Mouse (Mus musculus): Measurements from ENCODE around the gene Zfp987. TPM values are rescaled to one million over a fixed set of nuclear protein-coding genes. Genes with fewer than 3 reads are reported as not detected.
"Not testable (repeated sequence)": the region's sequence is repeated elsewhere in the genome, so short reads cannot be mapped to it uniquely, and the experiment has no call there.

Gene Zfp987
- polyA plus RNA-seq, 1 experiment from 2014 or later: 0.55 TPM

DNA sequence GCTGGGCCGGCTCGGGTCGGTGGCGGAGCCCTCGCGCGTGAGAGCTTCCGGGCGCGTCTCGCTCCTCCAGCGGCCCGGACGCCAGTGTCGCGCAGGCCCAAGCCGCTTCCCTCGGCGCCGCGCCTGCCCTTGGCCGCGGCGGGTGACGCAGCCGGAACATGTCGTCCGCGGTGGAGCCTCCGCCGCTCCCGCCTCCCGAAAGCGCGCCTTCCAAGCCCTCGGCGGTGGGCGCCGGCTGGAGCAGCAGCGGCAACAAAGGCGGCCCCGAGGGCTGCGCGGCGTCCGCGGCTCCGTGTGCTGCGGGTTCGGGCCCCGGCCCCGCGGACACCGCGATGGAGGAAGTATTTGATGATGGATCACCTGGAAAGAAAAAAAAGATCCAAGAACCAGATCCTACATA, 29.5 kb upstream of the Zfp987 start:
- Histone ChIP-seq H3K4me3 (replicated peaks) (peak overlapping the region; percentile 23), H3K4me2 (replicated peaks) (peak overlapping the region; percentile 59)
- not testable (repeated sequence) for H3K27me3 ChIP-seq (replicated peaks); H3K36me3 ChIP-seq; H3K4me1 ChIP-seq (replicated peaks); H3K9me3 ChIP-seq; ATAC-seq; H3K27ac ChIP-seq; H3K9ac ChIP-seq
- 15% methylated on average over 55 of the region's 55 CpGs for WGBS

DNA sequence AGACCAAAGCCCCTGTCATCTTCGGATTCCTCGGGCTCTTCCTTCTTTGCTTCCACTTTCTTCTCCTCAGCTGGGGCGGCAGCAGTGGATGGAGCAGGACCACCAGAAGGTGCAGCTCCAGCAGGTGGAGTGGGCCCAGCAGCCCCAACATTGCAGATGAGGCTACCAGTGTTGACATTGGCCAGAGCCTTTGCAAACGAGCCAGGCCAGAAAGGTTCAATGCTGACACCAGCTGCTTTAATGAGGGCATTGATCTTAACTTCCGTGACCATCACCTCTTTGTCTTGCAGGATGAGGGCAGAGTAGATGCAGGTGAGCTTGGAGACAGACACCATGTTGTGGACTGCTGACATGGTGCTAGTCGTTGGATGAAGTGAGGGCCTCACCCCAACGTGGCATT, 23.8 kb upstream of the Zfp987 start:
- not testable (repeated sequence) for ATAC-seq; H3K4me2 ChIP-seq (replicated peaks); H3K36me3 ChIP-seq; H3K4me3 ChIP-seq (replicated peaks); H3K27ac ChIP-seq; H3K9me3 ChIP-seq; H3K27me3 ChIP-seq (replicated peaks); H3K4me1 ChIP-seq (replicated peaks); H3K9ac ChIP-seq
- 79% methylated on average over 7 of the region's 7 CpGs for WGBS

DNA sequence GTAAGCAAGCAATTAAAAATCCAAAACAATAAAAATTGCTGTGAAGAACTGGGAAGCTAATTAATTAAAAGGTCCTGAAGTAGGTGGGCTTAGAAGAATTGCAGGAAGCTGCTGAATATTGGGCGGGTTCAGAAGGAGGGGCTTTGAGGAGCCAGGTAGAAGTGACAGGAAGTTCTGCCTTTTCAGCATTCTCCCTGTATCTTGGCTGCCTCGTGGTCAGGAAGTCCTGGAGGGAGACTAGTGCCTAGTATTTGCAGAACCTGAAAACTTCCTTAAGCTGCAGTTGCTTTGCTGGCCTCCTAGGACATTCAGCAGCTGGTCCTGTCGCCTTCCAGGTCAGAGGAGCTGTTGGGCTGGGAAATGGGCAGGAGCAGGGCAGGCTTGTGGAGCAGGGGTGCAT, 4.3 kb downstream of the Zfp987 start:
- H3K36me3 ChIP-seq: not testable (repeated sequence)

DNA sequence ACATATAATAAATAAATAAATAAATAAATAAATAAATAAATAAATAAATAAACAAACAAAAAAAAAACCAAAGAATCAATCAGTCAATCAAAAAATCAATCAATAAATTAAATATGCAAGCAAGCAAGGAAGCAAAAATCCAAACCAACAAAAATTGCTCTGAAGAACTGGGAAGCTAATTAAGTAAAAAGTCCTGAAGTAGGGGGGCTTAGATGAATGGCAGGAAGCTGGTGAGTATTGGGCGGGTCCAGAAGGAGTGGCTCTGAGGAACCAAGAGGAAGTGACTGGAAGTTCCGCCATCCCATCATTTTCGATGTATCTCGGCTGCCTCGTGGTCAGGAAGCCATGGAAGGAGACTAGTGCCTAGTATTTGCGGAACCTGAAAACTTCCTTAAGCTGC, 59.4 kb downstream of the Zfp987 start, which contains the start of gene Zfp600:
Gene Zfp600 (plus strand): TSS at position 301 of the 400 bp plus-strand sequence.
- WGBS: no CpG with 5 or more reads among the region's 6 CpGs
- H3K36me3 ChIP-seq; ATAC-seq; H3K4me1 ChIP-seq (replicated peaks); H3K4me2 ChIP-seq (replicated peaks); H3K9ac ChIP-seq; H3K9me3 ChIP-seq; H3K27ac ChIP-seq; H3K4me3 ChIP-seq (replicated peaks); H3K27me3 ChIP-seq (replicated peaks): not testable (repeated sequence)

More for the DNA sequence above, 4.3 kb downstream of the Zfp987 start:
- not testable (repeated sequence) for H3K4me2 ChIP-seq (replicated peaks); H3K27me3 ChIP-seq (replicated peaks); H3K9me3 ChIP-seq; H3K4me3 ChIP-seq (replicated peaks); H3K27ac ChIP-seq; ATAC-seq; H3K9ac ChIP-seq; H3K4me1 ChIP-seq (replicated peaks)
- 46% methylated on average over 3 of the region's 3 CpGs for WGBS

DNA sequence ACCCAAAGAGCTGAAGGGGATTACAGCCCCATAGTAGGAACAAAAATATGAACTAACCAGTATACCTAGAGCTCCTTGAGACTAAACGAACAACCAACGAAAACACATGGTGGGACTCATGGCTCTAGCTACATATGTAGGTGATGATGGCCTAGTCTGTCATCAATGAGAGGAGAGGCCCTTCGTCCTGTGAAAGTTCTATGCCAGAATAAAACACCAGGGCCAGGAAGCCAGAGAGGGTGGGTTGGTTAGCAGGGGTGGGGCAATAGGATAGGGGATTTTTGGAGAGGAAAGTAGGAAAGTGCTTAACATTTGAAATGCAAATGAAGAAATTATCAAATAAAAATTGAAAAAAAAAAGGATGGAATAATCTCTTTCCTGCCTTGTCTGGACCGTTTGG, 65.8 kb downstream of the Zfp987 start:
- not testable (repeated sequence) for H3K9me3 ChIP-seq; H3K9ac ChIP-seq; H3K4me2 ChIP-seq (replicated peaks); ATAC-seq; H3K36me3 ChIP-seq; H3K27ac ChIP-seq; H3K4me3 ChIP-seq (replicated peaks); H3K27me3 ChIP-seq (replicated peaks); H3K4me1 ChIP-seq (replicated peaks)
- 66% methylated on average over 4 of the region's 4 CpGs for WGBS

DNA sequence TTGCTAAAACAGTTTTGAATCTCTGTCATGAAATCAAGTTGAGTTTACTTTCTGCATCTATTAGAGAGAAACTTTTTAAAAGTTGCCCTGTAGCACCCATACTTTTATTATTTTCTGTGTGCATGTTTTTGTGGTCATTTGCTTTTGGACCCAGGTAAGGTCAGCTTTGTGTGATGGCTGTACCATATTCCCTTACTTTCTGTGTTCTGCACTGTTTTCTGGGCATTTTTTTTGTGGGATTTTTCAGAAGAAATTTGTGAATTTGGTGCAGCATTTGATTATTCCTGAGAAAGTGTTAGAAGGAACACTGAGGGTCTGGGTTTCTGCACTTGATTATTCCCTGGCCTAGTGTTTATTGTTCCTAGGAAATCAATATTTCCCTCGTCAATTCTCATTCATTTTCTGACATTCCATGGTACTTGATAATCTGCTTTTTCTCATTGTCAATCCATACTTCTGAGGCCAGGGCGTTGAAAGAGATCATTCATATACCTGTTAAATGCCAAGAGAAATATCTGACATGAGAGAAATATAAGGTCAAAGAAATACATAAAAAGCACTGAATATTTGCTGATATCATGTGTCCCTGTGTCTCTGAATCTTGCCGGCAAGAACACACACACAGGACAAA, 70.2 kb downstream of the Zfp987 start:
- H3K9ac ChIP-seq; H3K27me3 ChIP-seq (replicated peaks); H3K9me3 ChIP-seq; H3K36me3 ChIP-seq; H3K4me1 ChIP-seq (replicated peaks); H3K27ac ChIP-seq; H3K4me3 ChIP-seq (replicated peaks); H3K4me2 ChIP-seq (replicated peaks): not testable (repeated sequence)
- ATAC-seq: 0 out of 2 replicates have a peak, but pooled peaks have one; percentile 28
- WGBS: 78% methylated on average over 3 of the region's 3 CpGs

DNA sequence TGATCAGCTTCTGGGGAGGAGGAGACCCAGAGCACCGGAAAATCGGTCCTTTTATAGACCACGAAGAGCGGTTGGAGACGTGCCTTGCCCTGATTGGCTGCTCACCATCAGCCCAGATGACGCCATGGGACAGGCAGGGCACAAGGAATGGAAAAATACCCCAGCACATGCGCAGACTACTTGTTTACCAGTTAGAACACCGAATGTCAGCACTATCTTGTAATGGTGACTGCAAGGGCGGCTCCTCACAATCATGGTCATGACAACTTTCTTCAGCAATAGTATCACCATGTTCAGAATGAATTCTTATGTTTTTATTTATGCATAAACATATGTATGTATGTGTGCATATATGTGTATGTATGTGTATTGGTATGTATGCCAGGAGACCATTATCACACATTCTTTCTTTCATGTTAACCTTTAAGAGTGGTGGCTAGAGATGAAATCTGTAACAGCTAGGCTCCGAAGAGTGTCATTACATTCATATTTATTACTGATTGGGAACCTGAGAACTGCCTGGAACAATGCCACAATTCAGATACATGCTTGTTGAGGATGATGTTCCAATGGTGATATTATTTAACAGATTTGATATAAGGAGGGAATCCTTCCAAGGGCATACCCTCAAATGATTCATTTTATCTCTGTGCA, 70.9 kb downstream of the Zfp987 start:
- H3K9ac ChIP-seq; H3K27ac ChIP-seq; H3K4me2 ChIP-seq (replicated peaks); H3K4me1 ChIP-seq (replicated peaks); H3K9me3 ChIP-seq; H3K27me3 ChIP-seq (replicated peaks); H3K4me3 ChIP-seq (replicated peaks); H3K36me3 ChIP-seq: not testable (repeated sequence)
- ATAC-seq: peak; percentile 53
- WGBS: 82% methylated on average over 10 of the region's 10 CpGs

DNA sequence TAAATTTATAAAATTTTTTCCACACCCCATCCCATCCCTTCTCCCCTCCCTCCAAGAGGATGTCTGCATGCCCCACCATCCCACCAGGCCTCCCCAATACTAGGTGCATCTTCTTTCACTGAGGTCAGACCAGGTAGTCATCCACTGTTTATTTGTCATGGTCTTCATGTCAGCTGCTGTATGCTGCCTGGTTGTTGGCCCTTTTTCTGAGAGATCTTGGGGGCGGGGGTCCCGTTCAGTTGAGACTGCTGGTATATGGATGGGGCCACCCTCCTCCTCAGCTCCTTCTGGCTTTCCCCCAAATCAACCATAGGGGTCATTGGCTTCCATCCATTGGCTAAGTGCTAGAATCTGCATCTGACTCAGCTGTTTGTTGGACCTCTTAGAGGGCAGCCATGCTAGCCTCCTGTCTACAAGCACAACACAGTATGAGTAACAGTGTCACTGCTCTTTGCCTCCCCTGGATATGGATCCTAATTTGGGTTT, 71.7 kb downstream of the Zfp987 start:
- H3K4me1 ChIP-seq (replicated peaks); H3K36me3 ChIP-seq; H3K27ac ChIP-seq; H3K27me3 ChIP-seq (replicated peaks); H3K4me2 ChIP-seq (replicated peaks); H3K4me3 ChIP-seq (replicated peaks); H3K9me3 ChIP-seq; H3K9ac ChIP-seq: not testable (repeated sequence)
- no CpG with 5 or more reads among the region's 2 CpGs for WGBS
- ATAC-seq: peak; percentile 63

DNA sequence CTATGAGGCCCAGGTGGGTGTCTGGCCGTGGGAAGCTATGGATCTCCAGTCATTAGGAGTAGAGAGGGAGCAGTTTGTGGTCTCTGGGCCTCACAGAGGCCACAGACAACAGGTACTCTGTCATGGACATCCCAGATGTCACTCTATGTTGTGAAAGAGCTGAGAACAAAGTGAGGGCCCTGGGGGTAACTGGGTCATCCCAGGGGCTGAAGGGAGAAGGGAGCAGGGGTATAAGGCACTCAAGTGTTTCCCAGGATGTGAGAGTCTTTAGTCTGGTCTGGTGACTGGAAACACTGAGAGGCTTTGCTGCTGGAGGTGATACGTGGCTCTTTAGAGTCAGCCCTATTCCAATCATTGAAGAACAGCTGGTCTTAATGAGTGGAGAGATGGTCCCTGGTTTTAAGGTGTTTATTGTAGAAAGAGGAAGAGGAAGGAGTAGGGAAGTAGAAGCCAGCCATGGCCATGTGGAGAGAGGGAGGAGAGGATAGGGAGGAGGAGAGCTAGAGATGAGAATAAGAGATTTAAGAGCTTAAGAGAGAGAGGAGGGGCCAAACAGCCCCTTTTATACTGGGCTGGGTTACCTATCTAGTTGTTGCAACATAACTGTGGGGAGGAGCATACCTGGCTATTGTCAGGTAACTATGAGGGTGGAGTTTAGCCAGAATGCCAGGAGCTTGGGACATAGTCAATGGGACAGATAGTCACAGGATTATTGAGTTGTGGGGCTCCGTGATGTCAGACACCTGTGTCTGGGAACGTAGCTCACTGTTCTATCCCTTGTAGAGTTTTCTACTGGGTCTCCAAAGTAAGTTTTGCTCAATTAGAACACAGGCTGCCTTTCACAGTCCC, 76.5 kb downstream of the Zfp987 start:
- H3K9me3 ChIP-seq: not testable (repeated sequence)
- WGBS: 62% methylated on average over 4 of the region's 4 CpGs

More for the DNA sequence above, 76.5 kb downstream of the Zfp987 start:
- not testable (repeated sequence) for H3K4me3 ChIP-seq (replicated peaks); H3K36me3 ChIP-seq; H3K4me1 ChIP-seq (replicated peaks); H3K27ac ChIP-seq; H3K27me3 ChIP-seq (replicated peaks); H3K4me2 ChIP-seq (replicated peaks); H3K9ac ChIP-seq
- ATAC-seq: peak; percentile 65

Other genes starting within 250 kb of the Zfp987 start
- gene Zfp986, start 228.5 kb upstream of the Zfp987 start, polyA plus RNA-seq (2015; fragmentation: Nextera tagmentation; extraction: Ambion mirVana): not detected in 2 replicates
- gene Zfp600, start 59.5 kb downstream of the Zfp987 start, polyA plus RNA-seq (2015; fragmentation: Nextera tagmentation; extraction: Ambion mirVana): 0.14 TPM in 1 of 2 replicates, not detected in the other